Mouse (Mus musculus) urinary bladder, postnatal 10 days (tissue): ENCODE results near the gene Wdr95.
A peak's percentile ranks its signal among the peaks of the same experiment; 100 is the strongest.

ENCODE experiments used
- DNase-seq: peaks from one replicate; pipeline ENCODE4 v3.0.0; 2022; ENCODE audit warnings: low spot score

Wdr95 gene

DNA sequence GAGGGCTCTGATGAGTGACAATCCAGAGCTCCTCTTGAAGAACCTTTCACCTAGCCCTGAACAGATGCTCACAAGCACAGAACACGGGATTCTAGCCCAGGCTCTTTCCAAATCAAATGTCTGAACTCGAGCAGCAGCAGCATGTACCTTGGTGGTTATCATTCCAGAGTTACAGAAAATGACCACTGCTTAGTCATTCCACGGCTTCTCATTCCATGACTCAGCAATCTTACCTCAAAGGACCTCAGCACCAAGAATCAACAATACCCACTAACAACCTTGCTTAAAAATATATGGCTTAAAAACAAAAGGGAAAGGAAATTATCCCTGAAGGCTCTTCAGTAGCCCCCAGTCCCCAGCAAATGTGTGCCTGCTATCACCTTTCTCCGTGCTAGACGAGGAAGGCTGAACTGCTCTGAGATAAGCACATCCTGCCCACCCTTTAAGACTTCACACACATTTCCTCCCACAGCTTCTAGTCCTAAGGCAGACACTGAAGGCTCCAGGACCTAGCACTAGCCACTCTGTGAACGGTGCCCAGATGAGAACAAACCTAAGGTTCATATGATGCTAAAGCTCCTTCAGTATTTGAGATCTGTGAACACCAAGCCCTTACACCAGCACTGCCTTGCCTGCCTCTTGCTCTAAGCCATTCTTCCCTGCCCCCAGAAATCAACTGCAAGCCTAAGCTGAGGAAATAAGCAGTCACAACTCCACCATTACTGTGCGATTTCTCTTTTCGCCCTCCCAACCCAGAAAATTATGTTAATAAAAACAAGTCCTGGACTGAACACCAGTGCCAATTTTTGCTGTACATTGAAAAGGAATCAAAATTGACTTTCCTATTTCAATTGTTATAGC lies 95.6 kb downstream of the Wdr95 start:
- DNase-seq, result no peak

DNA sequence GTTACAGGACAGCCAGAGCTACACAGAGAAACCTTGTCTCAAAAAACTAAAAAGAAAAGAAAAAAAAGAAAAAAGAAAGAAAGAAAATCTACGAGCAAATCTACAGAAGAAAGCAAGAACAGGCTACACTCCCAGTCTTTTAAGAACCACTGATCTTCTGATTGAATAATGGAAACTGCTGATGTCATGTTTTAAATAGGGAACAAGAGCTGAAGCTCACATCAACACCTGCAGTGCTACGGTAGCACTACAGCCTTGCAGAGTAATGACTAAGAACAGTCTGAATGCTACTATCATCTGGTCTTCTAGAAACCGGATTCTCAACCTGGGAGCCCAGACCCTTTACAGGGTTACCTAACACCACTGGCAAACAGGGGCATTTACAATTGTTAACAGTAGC lies 97.1 kb downstream of the Wdr95 start:
- DNase-seq, result no peak

DNA sequence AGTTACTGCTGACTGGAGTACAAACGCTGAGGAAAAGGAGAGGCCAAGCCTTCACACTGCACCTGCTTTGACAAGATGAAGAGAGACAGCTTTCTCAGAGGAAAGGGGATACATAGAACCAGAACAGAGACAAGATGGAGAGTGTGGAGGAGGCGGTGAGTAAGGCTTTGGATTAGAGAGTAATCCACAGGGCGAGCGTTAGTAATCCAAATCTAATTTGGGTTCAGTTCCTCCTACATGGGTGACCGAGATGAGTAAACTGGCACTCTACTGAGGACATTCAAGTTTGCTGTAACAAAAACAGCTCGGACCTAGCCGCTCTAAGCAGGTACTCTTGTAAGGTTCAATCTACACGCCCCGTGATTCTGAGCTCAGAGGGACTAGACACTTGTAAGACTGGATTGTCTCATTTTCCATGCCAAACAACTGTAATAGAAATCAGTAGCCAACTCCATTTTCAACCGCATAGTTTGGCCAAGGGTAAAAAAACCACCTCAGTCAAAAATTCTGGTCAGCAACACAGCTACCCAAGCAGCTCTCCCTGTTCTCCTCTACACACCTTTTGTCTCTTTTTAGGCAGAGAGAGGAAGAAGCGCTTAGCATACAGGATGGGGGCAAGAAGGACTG lies 106.0 kb downstream of the Wdr95 start:
- no peak for DNase-seq

- DNase-seq, result no peak
Observed at GRCm38 (mm10) chr5:149635556-149635955, 107.1 kb downstream of the Wdr95 start.

DNA sequence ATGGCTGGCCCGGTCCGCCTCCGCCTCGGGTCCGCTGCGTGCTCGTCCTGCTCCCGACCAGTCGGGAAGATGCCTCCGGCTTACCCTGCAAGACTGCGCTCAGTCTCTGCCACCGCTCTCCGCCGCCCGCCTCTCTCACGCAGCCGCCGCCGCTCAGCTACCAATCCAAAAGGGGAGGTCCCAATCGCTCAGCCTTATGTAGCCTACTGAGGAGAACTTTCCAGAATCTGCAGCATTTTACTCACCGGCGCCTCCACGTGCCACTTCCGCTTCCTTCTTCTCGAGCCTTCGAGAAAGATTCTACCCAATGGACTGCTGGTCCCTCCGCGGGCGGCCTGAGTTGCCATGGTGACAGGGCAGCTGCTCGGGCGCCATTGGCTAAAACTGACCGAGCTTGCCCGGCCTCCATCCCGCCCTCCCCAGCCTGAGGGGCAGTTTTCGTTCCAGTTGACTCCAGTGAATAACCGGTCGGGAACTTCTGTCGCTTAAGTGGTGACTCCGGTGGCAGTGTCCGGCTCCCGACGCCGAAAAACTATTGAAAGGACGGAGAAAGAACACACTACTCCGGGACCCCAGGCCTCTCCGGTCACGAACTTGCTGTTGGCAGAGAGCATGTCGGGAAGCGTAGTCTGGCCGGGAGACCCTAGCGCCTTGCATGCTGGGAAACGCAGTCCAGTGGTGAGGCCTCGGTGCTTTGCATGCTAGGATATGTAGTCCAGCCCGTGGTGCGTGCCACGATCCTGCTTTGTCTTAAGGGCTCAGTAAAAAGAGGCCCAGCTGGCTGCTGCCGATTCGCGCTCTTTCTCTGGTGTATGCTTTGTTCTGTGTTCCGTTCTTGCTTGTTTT lies 107.8 kb downstream of the Wdr95 start, which contains the start of gene Hsph1:
TSS of gene Hsph1 (minus strand) at position 302 of the 846 bp plus-strand sequence.
- peak; percentile 92 for DNase-seq

DNA sequence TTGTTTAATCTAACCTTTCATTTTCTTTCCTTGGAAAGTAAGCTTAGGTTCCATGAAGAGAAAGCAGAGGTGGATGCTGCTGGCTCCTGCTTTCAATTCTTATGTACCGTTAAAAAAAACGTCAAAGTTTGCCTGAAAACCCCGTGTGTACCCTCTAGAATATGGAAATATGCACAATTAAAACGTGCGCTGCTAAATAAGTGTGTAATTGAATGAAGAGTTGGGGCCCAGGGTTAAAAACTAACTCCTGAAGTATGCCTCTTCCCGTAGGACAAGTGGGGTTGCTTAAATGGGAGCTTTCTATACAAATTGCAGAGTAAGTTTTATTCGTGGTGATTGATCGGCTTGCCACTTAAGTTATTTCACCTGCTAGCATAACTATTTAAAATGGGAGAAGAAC lies 108.8 kb downstream of the Wdr95 start:
- no peak for DNase-seq

- DNase-seq, result no peak
Observed at GRCm38 (mm10) chr5:149641277-149641892, 112.9 kb downstream of the Wdr95 start.

- DNase-seq, result no peak
Observed at GRCm38 (mm10) chr5:149642366-149642765, 113.9 kb downstream of the Wdr95 start.

DNA sequence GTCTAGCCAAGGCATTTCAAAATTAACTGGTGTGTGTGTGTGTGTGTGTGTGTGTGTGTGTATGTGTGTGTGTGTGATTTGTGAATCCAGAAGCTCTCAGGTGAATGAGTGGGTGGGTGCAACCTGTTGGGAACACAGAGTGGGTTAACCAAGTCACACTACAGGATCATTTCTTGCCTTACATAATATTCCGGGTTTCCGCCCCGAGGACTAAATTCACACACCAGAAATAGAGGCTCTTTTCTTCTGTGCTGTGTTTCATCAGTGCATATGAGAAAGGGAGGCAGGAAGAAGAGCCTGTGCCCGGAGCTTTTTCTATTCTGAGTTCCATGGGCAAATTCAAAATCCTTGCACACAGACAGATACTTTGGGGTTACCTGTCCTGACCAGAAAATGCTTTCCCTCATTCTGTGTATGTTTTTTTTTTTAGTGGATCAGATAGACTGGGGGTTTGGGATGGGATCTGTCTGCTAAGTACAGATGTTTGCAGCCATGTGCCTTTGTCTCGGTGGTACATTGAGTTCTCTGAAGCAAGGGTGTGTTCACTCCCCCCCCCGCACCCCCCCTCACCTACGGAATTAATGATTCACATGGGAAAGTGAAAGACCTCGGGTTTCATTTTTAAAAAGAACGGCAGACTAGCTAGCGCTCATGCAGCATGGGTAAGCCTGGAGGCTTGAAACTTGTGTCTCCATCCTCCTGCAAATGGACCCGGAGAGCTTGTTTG lies 114.5 kb downstream of the Wdr95 start:
- no peak for DNase-seq

DNA sequence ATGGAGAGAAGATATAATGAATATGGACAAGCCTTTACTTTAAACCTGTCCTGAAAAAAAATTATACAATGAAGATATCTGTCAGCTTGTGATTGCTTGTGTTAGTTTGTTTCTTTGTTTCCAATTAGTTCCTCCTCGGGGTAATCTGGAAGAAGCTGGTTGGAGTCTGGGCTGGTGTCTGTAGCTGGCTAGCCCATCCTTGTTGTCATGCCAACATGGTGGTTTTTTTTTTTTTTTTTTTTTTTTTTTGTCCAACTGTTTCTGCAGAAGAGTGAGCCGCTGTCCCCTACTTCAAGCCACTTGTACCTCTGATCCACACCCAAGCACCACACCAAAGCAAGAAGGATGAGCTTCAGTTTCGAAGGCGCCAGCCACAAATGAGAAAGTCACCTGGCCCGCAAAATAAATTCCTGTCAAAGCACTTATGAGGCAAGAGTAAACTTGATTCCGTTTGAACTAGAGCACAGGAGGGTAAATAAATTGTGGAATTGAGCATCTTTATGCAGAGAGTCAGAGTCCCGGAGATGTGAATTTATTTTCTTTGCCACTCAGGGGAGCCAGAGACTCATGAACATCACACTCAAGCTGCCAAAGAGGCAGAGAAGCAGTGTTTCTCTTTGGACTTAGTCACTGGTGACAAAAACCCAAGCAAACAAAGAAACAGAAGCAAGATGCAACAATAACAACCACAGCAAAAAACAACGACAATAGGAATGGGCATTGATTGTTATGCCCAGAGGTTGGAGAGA lies 119.1 kb downstream of the Wdr95 start:
- no peak for DNase-seq

GRCm38 (mm10) chr5:149648196-149648595 lies 119.7 kb downstream of the Wdr95 start:
- no peak for DNase-seq

- DNase-seq, result no peak
Observed at GRCm38 (mm10) chr5:149648895-149649406, 120.5 kb downstream of the Wdr95 start.

DNA sequence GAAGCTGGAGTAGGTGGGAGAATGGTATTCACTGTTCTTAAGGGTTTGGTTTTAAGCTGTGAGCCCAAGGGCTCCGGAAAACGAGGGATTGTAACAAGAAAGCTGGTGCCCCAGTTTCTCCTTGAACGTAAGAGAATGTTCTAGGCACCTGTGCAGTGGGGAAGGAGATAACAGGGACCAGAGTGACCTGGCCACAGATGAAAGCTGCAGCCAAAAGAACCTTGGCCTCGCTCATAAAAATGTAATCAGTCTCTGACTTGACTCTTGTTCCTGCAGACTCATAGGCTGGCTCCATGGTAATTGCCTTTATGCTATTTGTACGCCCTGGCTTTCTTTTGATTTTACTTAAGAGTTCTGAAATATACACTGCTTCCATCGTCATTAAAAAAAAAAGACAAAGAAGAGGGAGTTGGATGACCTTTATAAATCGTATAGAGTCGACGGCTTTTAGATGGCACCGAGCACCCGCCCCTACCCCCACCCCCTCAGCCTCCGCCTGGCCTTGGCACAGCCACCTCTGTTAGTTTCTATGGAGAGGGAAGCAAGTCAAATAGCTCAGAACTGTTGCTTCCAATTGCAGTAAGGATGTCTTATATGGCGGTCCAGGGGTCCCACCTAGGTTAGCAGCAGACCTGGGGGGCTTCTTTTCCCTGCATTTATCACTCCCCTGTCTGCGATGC lies 121.2 kb downstream of the Wdr95 start:
- no peak for DNase-seq

GRCm38 (mm10) chr5:149650179-149650553 lies 121.7 kb downstream of the Wdr95 start:
- no peak for DNase-seq

GRCm38 (mm10) chr5:149655636-149656035 lies 127.2 kb downstream of the Wdr95 start:
- DNase-seq, result no peak

DNA sequence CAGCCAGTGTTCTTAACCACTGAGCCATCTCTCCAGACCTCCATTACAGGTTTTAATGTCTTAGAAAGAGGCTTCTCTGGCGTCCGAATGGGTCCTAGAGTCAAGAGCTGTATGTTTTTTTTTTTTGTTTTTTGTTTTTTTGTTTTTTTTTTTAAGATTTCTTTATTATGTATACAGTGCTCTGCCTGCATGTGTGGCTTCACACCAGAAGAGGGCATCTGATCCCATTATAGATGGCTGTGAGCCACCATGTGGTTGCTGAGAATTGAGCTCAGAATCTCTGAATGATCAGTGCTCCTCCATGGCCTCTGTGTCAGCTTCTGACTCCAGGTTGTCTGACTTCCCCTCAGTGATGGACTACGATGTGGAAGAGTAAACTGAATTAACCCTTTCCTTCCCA lies 129.5 kb downstream of the Wdr95 start:
- DNase-seq, result no peak

DNA sequence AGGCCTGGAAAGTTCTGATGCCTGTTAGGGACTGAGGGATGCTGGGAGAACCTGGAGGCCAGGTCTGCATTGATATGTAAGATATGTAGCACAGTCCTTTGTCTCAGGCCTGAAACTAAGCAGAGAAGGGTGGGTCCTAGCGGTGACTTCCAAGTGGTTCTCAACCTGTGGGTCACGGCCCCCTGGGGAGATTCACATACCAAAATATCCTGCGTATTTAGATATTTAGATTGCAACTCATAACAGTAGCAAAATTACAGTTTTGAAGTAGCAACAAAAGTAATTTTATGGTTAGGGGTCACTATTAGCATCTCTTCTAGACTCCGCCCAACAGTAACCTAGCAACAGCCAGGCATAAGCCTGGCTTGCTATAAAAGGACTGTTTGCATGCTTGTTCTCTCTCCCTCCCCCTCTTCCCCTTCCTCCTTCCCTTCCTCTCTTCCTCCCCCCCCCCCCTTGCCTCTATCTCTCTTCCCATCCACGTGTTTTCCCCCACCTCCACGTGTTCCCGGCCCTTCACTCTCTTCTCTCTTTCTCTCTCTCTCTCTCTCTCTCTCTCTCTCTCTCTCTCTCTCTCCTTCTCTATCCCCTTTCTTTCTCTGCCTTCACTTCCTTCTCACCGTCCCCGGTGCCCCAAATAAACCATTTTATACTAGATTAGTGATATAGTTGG lies 130.4 kb downstream of the Wdr95 start:
- no peak for DNase-seq

GRCm38 (mm10) chr5:149659414-149659780 lies 130.9 kb downstream of the Wdr95 start:
- no peak for DNase-seq

DNA sequence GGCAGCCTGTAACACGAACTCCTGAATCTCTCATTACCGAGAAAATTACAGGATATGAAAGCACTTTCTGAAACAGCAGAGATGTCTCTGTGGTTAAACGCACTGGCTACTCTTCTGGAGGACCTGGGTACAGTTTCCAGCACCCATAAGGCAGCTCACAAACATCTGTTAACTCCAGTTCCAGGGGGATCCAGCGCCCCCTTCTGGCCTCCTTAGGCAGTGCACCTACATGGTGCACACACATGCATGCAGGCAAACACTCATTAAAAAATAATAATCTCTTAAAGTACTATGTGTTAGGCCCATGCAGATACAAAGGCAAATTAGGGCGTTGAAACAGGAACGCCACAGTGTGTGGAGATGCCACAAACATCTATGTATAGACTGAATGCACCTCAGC lies 132.9 kb downstream of the Wdr95 start:
- no peak for DNase-seq
